Mouse (Mus musculus): ENCODE data around the gene Mroh7. TPM values are rescaled to one million over a fixed set of nuclear protein-coding genes. Genes with fewer than 3 reads are reported as not detected.
A peak's percentile ranks its signal among the peaks of the same experiment; 100 is the strongest.

Mroh7 gene
- total and polyA plus RNA-seq, 2 experiments from 2014 or later = 0.59 to 0.99 TPM

GRCm38 (mm10) chr4:106643483-106644217 lies 87.1 kb downstream of the Mroh7 start:
- TF ChIP-seq CTCF (IDR thresholded peaks at IDR 0.05; ENCODE audit: low read depth) = no peak
- Histone ChIP-seq H3K36me3 (ENCODE audit: insufficient read depth, low read length) (no peaks in the 10 kb centered on the region), H3K27ac (no peak overlapping the region), H3K27me3 (ENCODE audit: insufficient read depth, low read length) (no peaks in the 10 kb centered on the region), H3K4me3 (ENCODE audit: low read length) (no peak overlapping the region), H3K4me1 (ENCODE audit: insufficient read depth, low read length) (no peaks in the 10 kb centered on the region), H3K9ac (replicated peaks; ENCODE audit: low read length) (no peak overlapping the region), H3K9me3 (ENCODE audit: low read length) (no peaks in the 10 kb centered on the region), H3K4me2 (ENCODE audit: low read depth, low read length) (no peak overlapping the region)
- 37% methylated on average over 8 of the region's 8 CpGs for WGBS
- no peak for DNase-seq (ENCODE audit: low spot score)
- ATAC-seq = no peak

- no peaks in the 10 kb centered on the region for H3K36me3 ChIP-seq (ENCODE audit: insufficient read depth, low read length)
- H3K4me3 ChIP-seq (ENCODE audit: low read length) = no peak overlapping the region
- peaks cover 28% of the 10 kb centered on the region for H3K4me1 ChIP-seq (ENCODE audit: insufficient read depth, low read length)
- DNase-seq (ENCODE audit: low spot score) = peak; percentile 47
- peak overlapping the region; percentile 74 for H3K27ac ChIP-seq
- 24% methylated on average over 9 of the region's 9 CpGs for WGBS
- no peaks in the 10 kb centered on the region for H3K27me3 ChIP-seq (ENCODE audit: insufficient read depth, low read length)
- H3K9ac ChIP-seq (replicated peaks; ENCODE audit: low read length) = no peak overlapping the region; the same call in 1 of the 2 replicates
- no peak for TF ChIP-seq CTCF (IDR thresholded peaks at IDR 0.05; ENCODE audit: low read depth)
- ATAC-seq = peak; percentile 50
- no peak overlapping the region for H3K4me2 ChIP-seq (ENCODE audit: low read depth, low read length)
- no peaks in the 10 kb centered on the region for H3K9me3 ChIP-seq (ENCODE audit: low read length)
Observed at GRCm38 (mm10) chr4:106634086-106634479, 96.6 kb downstream of the Mroh7 start.

GRCm38 (mm10) chr4:106633281-106634085 lies 97.2 kb downstream of the Mroh7 start:
- ATAC-seq = peak; percentile 4; the same call in 1 of the 2 replicates
- no peaks in the 10 kb centered on the region for H3K36me3 ChIP-seq (ENCODE audit: insufficient read depth, low read length)
- H3K4me2 ChIP-seq (ENCODE audit: low read depth, low read length) = no peak overlapping the region
- H3K27me3 ChIP-seq (ENCODE audit: insufficient read depth, low read length) = no peaks in the 10 kb centered on the region
- DNase-seq (ENCODE audit: low spot score) = peak; percentile 36
- 22% methylated on average over 8 of the region's 8 CpGs for WGBS
- peak overlapping the region; percentile 74 for H3K27ac ChIP-seq
- H3K9ac ChIP-seq (replicated peaks; ENCODE audit: low read length) = no peak overlapping the region; the same call in 1 of the 2 replicates
- H3K4me3 ChIP-seq (ENCODE audit: low read length) = no peak overlapping the region
- no peak for TF ChIP-seq CTCF (IDR thresholded peaks at IDR 0.05; ENCODE audit: low read depth)
- H3K4me1 ChIP-seq (ENCODE audit: insufficient read depth, low read length) = peaks cover 28% of the 10 kb centered on the region
- no peaks in the 10 kb centered on the region for H3K9me3 ChIP-seq (ENCODE audit: low read length)

GRCm38 (mm10) chr4:106632313-106632712 lies 98.4 kb downstream of the Mroh7 start:
- Histone ChIP-seq H3K27ac (0 out of 2 replicates have a peak overlapping the region, but pooled peaks have one; percentile 74), H3K4me2 (ENCODE audit: low read depth, low read length) (no peak overlapping the region), H3K9me3 (ENCODE audit: low read length) (no peaks in the 10 kb centered on the region), H3K4me1 (ENCODE audit: insufficient read depth, low read length) (peaks cover 32% of the 10 kb centered on the region), H3K9ac (replicated peaks; ENCODE audit: low read length) (no peak overlapping the region), H3K4me3 (ENCODE audit: low read length) (no peak overlapping the region), H3K36me3 (ENCODE audit: insufficient read depth, low read length) (no peaks in the 10 kb centered on the region), H3K27me3 (ENCODE audit: insufficient read depth, low read length) (no peaks in the 10 kb centered on the region)
- no peak for ATAC-seq
- TF ChIP-seq CTCF (IDR thresholded peaks at IDR 0.05; ENCODE audit: low read depth) = no peak
- DNase-seq (ENCODE audit: low spot score) = no peak
- 28% methylated on average over 1 of the region's 3 CpGs for WGBS

Other genes starting within 250 kb of the Mroh7 start
- not detected in 2 replicates for gene Bsnd, start 238.6 kb downstream of the Mroh7 start, total RNA-seq (2014; rRNA removed)
- not detected in 2 replicates for gene Bsnd, start 238.6 kb downstream of the Mroh7 start, polyA plus RNA-seq (2015; fragmentation: Nextera tagmentation; extraction: Ambion mirVana)
- gene Dhcr24, start 169.9 kb downstream of the Mroh7 start, total RNA-seq (2014; rRNA removed) = 126 and 127 TPM in 2 replicates
- gene Dhcr24, start 169.9 kb downstream of the Mroh7 start, polyA plus RNA-seq (2015; fragmentation: Nextera tagmentation; extraction: Ambion mirVana) = 7.5 and 8.7 TPM in 2 replicates
- 0.43 TPM in 1 of 2 replicates, not detected in the other for gene Lexm, start 113.7 kb downstream of the Mroh7 start, total RNA-seq (2014; rRNA removed)
- not detected in 2 replicates for gene Lexm, start 113.7 kb downstream of the Mroh7 start, polyA plus RNA-seq (2015; fragmentation: Nextera tagmentation; extraction: Ambion mirVana)
- gene Ttc22, start 108.5 kb downstream of the Mroh7 start, total RNA-seq (2014; rRNA removed) = 0.89 and 1.0 TPM in 2 replicates
- 1.8 and 2.3 TPM in 2 replicates for gene Ttc22, start 108.5 kb downstream of the Mroh7 start, polyA plus RNA-seq (2015; fragmentation: Nextera tagmentation; extraction: Ambion mirVana)
- 8.4 and 12.1 TPM in 2 replicates for gene Pars2, start 79.9 kb downstream of the Mroh7 start, total RNA-seq (2014; rRNA removed)
- gene Pars2, start 79.9 kb downstream of the Mroh7 start, polyA plus RNA-seq (2015; fragmentation: Nextera tagmentation; extraction: Ambion mirVana) = 7.4 and 9.1 TPM in 2 replicates
- gene Ttc4, start 52.0 kb downstream of the Mroh7 start, total RNA-seq (2014; rRNA removed) = 106 and 118 TPM in 2 replicates
- gene Ttc4, start 52.0 kb downstream of the Mroh7 start, polyA plus RNA-seq (2015; fragmentation: Nextera tagmentation; extraction: Ambion mirVana) = 83.0 and 84.0 TPM in 2 replicates
- not detected in 2 replicates for gene Fam151a, start 3.0 kb upstream of the Mroh7 start, total RNA-seq (2014; rRNA removed)
- not detected in 2 replicates for gene Fam151a, start 3.0 kb upstream of the Mroh7 start, polyA plus RNA-seq (2015; fragmentation: Nextera tagmentation; extraction: Ambion mirVana)
- gene Acot11, start 74.1 kb upstream of the Mroh7 start, total RNA-seq (2014; rRNA removed) = 11.1 and 12.2 TPM in 2 replicates
- 2.0 and 2.7 TPM in 2 replicates for gene Acot11, start 74.1 kb upstream of the Mroh7 start, polyA plus RNA-seq (2015; fragmentation: Nextera tagmentation; extraction: Ambion mirVana)
- 155 and 156 TPM in 2 replicates for gene Ssbp3, start 179.8 kb upstream of the Mroh7 start, total RNA-seq (2014; rRNA removed)
- gene Ssbp3, start 179.8 kb upstream of the Mroh7 start, polyA plus RNA-seq (2015; fragmentation: Nextera tagmentation; extraction: Ambion mirVana) = 102 and 108 TPM in 2 replicates

All from hindbrain, postnatal 0 days (tissue).